Mouse (Mus musculus) liver, embryonic 16.5 days (tissue): Measurements from ENCODE around the gene Gstm1. TPM values are rescaled to one million over a fixed set of nuclear protein-coding genes. Genes with fewer than 3 reads are reported as not detected.

Experiments
- ATAC-seq: fragments of 200-750 bp; cut with Nextera tagmentation; 2 replicates; pipeline ENCODE4 v1.8.0; 2017; ENCODE audit warnings: low read depth, mild to moderate bottlenecking, moderate number of reproducible peaks, moderate library complexity
- H3K27ac ChIP-seq: fragments of 300-500 bp; sonication (generic); 2 replicates; pipeline ENCODE4 v1.5.1; 2014; ENCODE audit warnings: mild to moderate bottlenecking, low read length
- H3K27me3 ChIP-seq: fragments of 300-500 bp; sonication (generic); 2 replicates; pipeline ENCODE4 v1.6.1; 2014; ENCODE audit warnings: low read depth, low read length, mixed read lengths; ENCODE audit not compliant: control insufficient read depth, insufficient read depth
- H3K36me3 ChIP-seq: fragments of 300-500 bp; sonication (generic); 2 replicates; pipeline ENCODE4 v1.6.1; 2014; ENCODE audit warnings: mild to moderate bottlenecking; ENCODE audit not compliant: control insufficient read depth, insufficient read depth
- H3K4me1 ChIP-seq: fragments of 300-500 bp; sonication (generic); 2 replicates; pipeline ENCODE4 v1.6.1; 2014; ENCODE audit warnings: low read depth, low read length, mixed read lengths; ENCODE audit not compliant: control insufficient read depth
- H3K4me2 ChIP-seq: fragments of 300-500 bp; sonication (generic); 2 replicates; pipeline ENCODE4 v1.6.1; 2014; ENCODE audit warnings: low read depth, low read length, mixed read lengths
- H3K4me3 ChIP-seq: fragments of 300-500 bp; sonication (generic); 2 replicates; pipeline ENCODE4 v1.5.1; 2014; ENCODE audit warnings: low read depth, mild to moderate bottlenecking, low read length
- H3K9ac ChIP-seq: fragments of 300-500 bp; sonication (generic); 2 replicates; pipeline ENCODE4 v1.6.1; 2014; ENCODE audit warnings: low read depth, low read length
- H3K9me3 ChIP-seq: fragments of 300-500 bp; sonication (generic); replicated peaks from 2 replicates; pipeline ENCODE4 v1.6.1; 2016; ENCODE audit warnings: low read length; ENCODE audit not compliant: control insufficient read depth
- WGBS: fragments of 180-500 bp; shearing (Covaris S2); extraction: QIAGEN DNeasy Blood & Tissue Kit; methylation state at CpG from one replicate; pipeline ENCODE4 v1.1.7; 2014; ENCODE audit not compliant: insufficient replicate concordance; 5-methylcytosine and 5-hydroxymethylcytosine counted together
- polyA plus RNA-seq: library from polyadenylated mRNA; unstranded; fragments of >200 nt; fragmentation: Nextera tagmentation; extraction: Ambion mirVana; gene quantifications from 2 replicates; pipeline ENCODE4 v1.2.1, GENCODE M21; 2015

The Gstm1 gene
- polyA plus RNA-seq, 1 experiment from 2014 or later = 435 TPM

GRCm38 (mm10) chr3:108046944-108047655 is 29.3 kb upstream of the Gstm1 start:
- Histone ChIP-seq H3K4me3 (no peak overlapping the region), H3K4me1 (peaks cover 20% of the 10 kb centered on the region), H3K9ac (no peak overlapping the region), H3K36me3 (no peaks in the 10 kb centered on the region), H3K27ac (no peak overlapping the region), H3K9me3 (no peaks in the 10 kb centered on the region), H3K4me2 (no peak overlapping the region), H3K27me3 (no peaks in the 10 kb centered on the region)
- ATAC-seq = no peak
- WGBS = 51% methylated on average over 2 of the region's 2 CpGs

DNA sequence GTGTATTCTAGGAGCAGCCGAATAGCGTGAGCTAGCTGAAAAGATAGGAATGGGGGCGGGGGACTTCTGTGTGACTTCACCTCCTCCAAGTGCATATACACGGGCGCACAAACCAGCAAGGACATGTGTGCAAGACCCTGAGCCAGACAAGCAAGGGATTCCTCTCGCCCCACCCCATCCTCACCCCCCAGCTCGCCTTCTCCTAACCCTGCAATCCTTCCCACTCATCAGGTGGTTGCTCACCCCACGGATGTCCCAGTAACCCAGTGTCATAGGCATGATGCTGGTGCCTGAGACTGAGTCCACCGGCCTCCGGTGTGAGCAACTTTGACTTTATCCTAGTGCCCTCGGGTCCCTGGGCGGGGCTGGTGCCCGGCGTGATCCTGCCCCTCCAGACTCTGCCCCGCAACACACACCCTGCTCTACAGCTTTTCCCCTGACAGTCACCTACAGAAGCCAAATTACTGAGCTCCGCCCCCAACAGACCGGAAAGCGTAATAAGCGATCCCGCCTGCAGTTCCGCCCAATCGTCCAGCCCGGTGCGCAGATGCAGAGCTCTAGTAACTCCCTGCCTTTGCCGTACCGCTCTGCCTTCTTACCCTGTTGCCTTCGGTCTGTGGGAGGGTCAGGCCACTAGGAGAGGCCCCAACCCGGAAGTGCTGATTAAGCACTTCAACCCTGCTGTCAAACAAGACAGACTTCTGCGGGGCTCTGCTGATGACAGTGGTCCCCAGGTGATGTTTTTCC is 26.8 kb upstream of the Gstm1 start, which contains the start of gene Gstm4:
TSS of gene Gstm4 (minus strand) at position 501 of the 747 bp plus-strand sequence.
- Histone ChIP-seq H3K4me2 (peak within 1 kb of the TSS; percentile 78), H3K4me1 (peaks cover 20% of the 10 kb centered on the region), H3K36me3 (no peaks in the 10 kb centered on the region), H3K9me3 (no peaks in the 10 kb centered on the region), H3K27me3 (no peaks in the 10 kb centered on the region), H3K4me3 (peak within 1 kb of the TSS; percentile 62), H3K9ac (peak within 1 kb of the TSS; percentile 66), H3K27ac (peak within 1 kb of the TSS; percentile 71)
- ATAC-seq = peak; percentile 90
- WGBS = 4% methylated on average over 29 of the region's 29 CpGs

DNA sequence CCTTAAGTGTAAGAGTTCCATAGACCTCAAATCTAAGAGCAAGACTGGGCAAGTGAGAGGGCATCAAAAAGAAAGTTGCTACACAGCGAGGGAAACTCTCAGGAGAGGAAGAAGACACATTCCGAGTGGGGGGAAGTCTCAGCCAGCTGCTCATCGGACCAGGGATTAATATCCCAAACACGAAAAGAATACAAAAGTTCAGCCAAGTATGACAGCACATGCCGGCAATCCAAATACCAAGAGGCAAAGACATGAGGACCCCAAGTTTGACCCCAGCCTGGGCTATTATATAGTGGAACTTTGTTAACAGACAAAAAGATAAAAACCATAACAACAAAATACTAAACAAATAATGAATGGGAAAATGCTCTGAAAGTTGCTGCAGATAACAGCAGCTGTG is 15.4 kb upstream of the Gstm1 start:
- no peaks in the 10 kb centered on the region for H3K9me3 ChIP-seq
- no peaks in the 10 kb centered on the region for H3K27me3 ChIP-seq
- WGBS = 58% methylated on average over 5 of the region's 5 CpGs
- no peak overlapping the region for H3K4me2 ChIP-seq
- H3K4me3 ChIP-seq = no peak overlapping the region
- no peaks in the 10 kb centered on the region for H3K36me3 ChIP-seq
- ATAC-seq = no peak
- H3K27ac ChIP-seq = no peak overlapping the region
- no peaks in the 10 kb centered on the region; the same call in 1 of the 2 replicates for H3K4me1 ChIP-seq
- no peak overlapping the region for H3K9ac ChIP-seq

DNA sequence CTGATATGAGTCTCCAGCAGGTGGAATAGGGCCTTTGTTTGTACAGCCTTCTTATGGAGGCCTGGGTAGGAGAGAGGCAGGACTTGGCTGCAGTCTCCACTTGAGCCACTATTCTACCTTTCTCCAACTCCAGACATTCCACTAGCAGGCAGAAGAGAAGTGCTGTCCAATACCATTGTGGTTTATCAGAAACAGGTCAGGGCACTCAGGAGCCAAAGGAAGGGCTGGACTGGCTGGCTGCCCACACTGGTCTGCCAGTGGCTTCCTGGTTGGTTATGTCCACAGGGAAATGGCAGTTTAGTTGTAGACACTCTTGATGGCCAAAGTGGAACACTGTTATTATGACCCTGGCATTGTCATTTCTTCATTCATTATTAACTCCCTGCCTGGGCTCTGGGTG is 14.3 kb upstream of the Gstm1 start:
- no peak overlapping the region for H3K4me3 ChIP-seq
- no peak overlapping the region for H3K4me2 ChIP-seq
- H3K9ac ChIP-seq = no peak overlapping the region
- ATAC-seq = no peak
- no peaks in the 10 kb centered on the region for H3K36me3 ChIP-seq
- no peaks in the 10 kb centered on the region for H3K27me3 ChIP-seq
- H3K27ac ChIP-seq = no peak overlapping the region
- H3K9me3 ChIP-seq = no peaks in the 10 kb centered on the region
- H3K4me1 ChIP-seq = no peaks in the 10 kb centered on the region; the same call in 1 of the 2 replicates

- Histone ChIP-seq H3K27ac (no peak overlapping the region), H3K4me3 (no peak overlapping the region), H3K9me3 (no peaks in the 10 kb centered on the region), H3K4me2 (no peak overlapping the region), H3K27me3 (no peaks in the 10 kb centered on the region), H3K4me1 (peaks cover 3% of the 10 kb centered on the region), H3K36me3 (no peaks in the 10 kb centered on the region), H3K9ac (no peak overlapping the region)
- no peak for ATAC-seq
- 61% methylated on average over 4 of the region's 4 CpGs for WGBS
These were observed 11.0 kb upstream of the Gstm1 start for GRCm38 (mm10) chr3:108028641-108029365.

GRCm38 (mm10) chr3:108026597-108026996 is 8.8 kb upstream of the Gstm1 start:
- Histone ChIP-seq H3K9me3 (no peaks in the 10 kb centered on the region), H3K27ac (peak overlapping the region; percentile 42; the same call in 1 of the 2 replicates), H3K9ac (no peak overlapping the region), H3K4me3 (no peak overlapping the region), H3K4me1 (peaks cover 10% of the 10 kb centered on the region), H3K27me3 (no peaks in the 10 kb centered on the region), H3K4me2 (no peak overlapping the region), H3K36me3 (no peaks in the 10 kb centered on the region)
- WGBS = 36% methylated on average over 1 of the region's 1 CpGs
- ATAC-seq = 0 out of 2 replicates have a peak, but pooled peaks have one; percentile 20

DNA sequence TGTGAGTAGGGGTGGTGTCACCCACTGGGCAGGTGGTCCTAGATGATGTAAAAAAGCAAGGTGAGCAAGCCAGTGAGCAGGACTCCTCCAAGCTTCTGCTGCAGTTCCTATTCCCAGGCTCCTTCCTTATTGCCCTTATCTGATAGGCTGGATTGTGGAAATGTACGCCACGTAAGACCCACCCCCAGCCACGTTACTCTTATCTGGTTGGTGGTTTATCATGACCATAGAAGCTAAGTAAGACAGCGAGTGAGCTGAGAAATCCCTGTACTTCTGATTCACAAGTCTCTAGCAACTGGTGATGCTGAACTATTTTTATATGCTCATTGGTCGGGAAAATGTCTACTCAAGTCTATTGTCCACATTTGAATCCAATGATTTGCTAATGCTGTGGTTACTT is 8.3 kb upstream of the Gstm1 start:
- 33% methylated on average over 5 of the region's 5 CpGs for WGBS
- no peaks in the 10 kb centered on the region for H3K36me3 ChIP-seq
- no peaks in the 10 kb centered on the region for H3K27me3 ChIP-seq
- H3K27ac ChIP-seq = peak overlapping the region; percentile 42; the same call in 1 of the 2 replicates
- peaks cover 10% of the 10 kb centered on the region for H3K4me1 ChIP-seq
- no peak overlapping the region for H3K9ac ChIP-seq
- H3K9me3 ChIP-seq = no peaks in the 10 kb centered on the region
- ATAC-seq = no peak
- H3K4me3 ChIP-seq = no peak overlapping the region
- H3K4me2 ChIP-seq = no peak overlapping the region

- peaks cover 10% of the 10 kb centered on the region for H3K4me1 ChIP-seq
- WGBS = 51% methylated on average over 4 of the region's 4 CpGs
- no peak overlapping the region for H3K4me3 ChIP-seq
- H3K4me2 ChIP-seq = no peak overlapping the region
- ATAC-seq = peak; percentile 79
- no peaks in the 10 kb centered on the region for H3K36me3 ChIP-seq
- no peaks in the 10 kb centered on the region for H3K9me3 ChIP-seq
- H3K27ac ChIP-seq = peak overlapping the region; percentile 21; the same call in 1 of the 2 replicates
- no peak overlapping the region for H3K9ac ChIP-seq
- no peaks in the 10 kb centered on the region for H3K27me3 ChIP-seq
These were observed 7.5 kb upstream of the Gstm1 start for GRCm38 (mm10) chr3:108025318-108025717.
